14 mouse cellular contexts compared by ENCODE assay signal in genomic region chr13:96511262-96511661, GRCm38 (mm10). TPM values are rescaled to one million over a fixed set of nuclear protein-coding genes. Genes with fewer than 3 reads are reported as not detected.
DNase-seq lines count a peak whose midpoint lies in the region; ATAC-seq and TF ChIP-seq lines count a peak whose summit lies in the region.
"Had no signal": no experiment of that assay in that cellular context is flagged by ENCODE, and none has a peak within 500 bp of the region (broad histone marks: within the 10 kb centered on the region; RNA-seq: fewer than 3 reads in every experiment).

No protein-coding gene starts in this region.

- peak overlapping the region; percentile 55; the same call in 1 of the 2 replicates for H3K27ac ChIP-seq in heart, embryonic 15.5 days
- H3K27ac ChIP-seq in MEL (ENCODE audit: control insufficient read depth, low read depth, low read length) = peak overlapping the region; percentile 98
- H3K27ac ChIP-seq: embryonic facial prominence, embryonic 10.5 days; limb, embryonic 13.5 days had no signal

- no peak overlapping the region for H3K4me3 ChIP-seq in heart, embryonic 15.5 days
- H3K4me3 ChIP-seq in MEL (ENCODE audit: control insufficient read depth in 1 of 2, insufficient read depth in 1 of 2, low read depth in 2 of 2, low read length in 2 of 2) = peak overlapping the region; percentile 56 to 65; a peak in 3 of 4 replicates
- H3K4me3 ChIP-seq: embryonic facial prominence, embryonic 10.5 days; limb, embryonic 13.5 days had no signal

- no peak for TF ChIP-seq CTCF in MEL (IDR thresholded peaks at IDR 0.05 in 2 of 3, conservative IDR thresholded peaks at IDR 0.05 in 1 of 3; ENCODE audit: control insufficient read depth in 1 of 3, insufficient read depth in 1 of 3, low read depth in 2 of 3, low read length in 3 of 3, poor library complexity in 1 of 3, severe bottlenecking in 1 of 3)

- DNase-seq in heart, postnatal 25 days (ENCODE audit: low spot score) = no peak
- DNase-seq in 416B (ENCODE audit: low read depth) (peak; percentile 84), MEL (ENCODE audit: low read depth, low spot score) (peak; percentile 51)
- no peak for DNase-seq in right cerebral cortex, postnatal 4 days
- no peak for DNase-seq in embryo, embryonic 11 days
- DNase-seq: cerebellum, postnatal 10 days had no signal

- intact Hi-C loops in heart, postnatal 25 days (cut with DNase I) = no loop called here

- H3K79me2 ChIP-seq in MEL (ENCODE audit: control insufficient read depth, insufficient read depth, low read length, poor library complexity) = no peaks in the 10 kb centered on the region

- H3K4me1 ChIP-seq in heart, embryonic 15.5 days (replicated peaks) = peaks cover 14% of the 10 kb centered on the region
- H3K4me1 ChIP-seq in MEL (ENCODE audit: control insufficient read depth in 1 of 2, insufficient read depth in 2 of 2, low read length in 2 of 2) = peaks cover 0 to 19% of the 10 kb centered on the region in 2 experiments
- H3K4me1 ChIP-seq: embryonic facial prominence, embryonic 10.5 days had no signal

- no peaks in the 10 kb centered on the region for H3K27me3 ChIP-seq in heart, embryonic 15.5 days
- no peaks in the 10 kb centered on the region for H3K27me3 ChIP-seq in MEL (ENCODE audit: control insufficient read depth in 1 of 2, insufficient read depth in 2 of 2, low read length in 2 of 2)
- H3K27me3 ChIP-seq: limb, embryonic 13.5 days had no signal

- H3K36me3 ChIP-seq in heart, embryonic 15.5 days = peaks cover 2% of the 10 kb centered on the region; the same call in 1 of the 2 replicates
- H3K36me3 ChIP-seq in MEL (ENCODE audit: control insufficient read depth in 1 of 2, insufficient read depth in 2 of 2, low read length in 2 of 2) = peaks cover 0 to 16% of the 10 kb centered on the region in 2 experiments; a peak in 3 of 4 replicates
- H3K36me3 ChIP-seq: limb, embryonic 13.5 days had no signal

- ATAC-seq in heart, embryonic 15.5 days (replicated peaks; ENCODE audit: insufficient number of reproducible peaks, insufficient read depth, low FRiP score, low read depth) = no peak
- ATAC-seq in megakaryocyte-erythroid progenitor cell, adult 5-6 weeks (replicated peaks; ENCODE audit: low FRiP score, low TSS enrichment, poor library complexity, severe bottlenecking) = 0 out of 2 replicates have a peak, but pooled peaks have one; percentile 13

- no peaks in the 10 kb centered on the region for H3K9me3 ChIP-seq in heart, embryonic 15.5 days (replicated peaks)
- no peaks in the 10 kb centered on the region for H3K9me3 ChIP-seq in MEL (replicated peaks; ENCODE audit: insufficient read depth, low read length)
- H3K9me3 ChIP-seq: embryonic facial prominence, embryonic 10.5 days; limb, embryonic 13.5 days had no signal

- WGBS in heart, embryonic 15.5 days = 67% methylated on average over 1 of the region's 1 CpGs

- no peak for TF ChIP-seq RAD21 in MEL (IDR thresholded peaks at IDR 0.05; ENCODE audit: low read depth, low read length)

- H3K4me2 ChIP-seq in heart, embryonic 15.5 days = no peak overlapping the region
- H3K4me2 ChIP-seq: limb, embryonic 13.5 days had no signal

- no peak overlapping the region for H3K9ac ChIP-seq in heart, embryonic 15.5 days
- peak overlapping the region; percentile 74 for H3K9ac ChIP-seq in MEL (ENCODE audit: control insufficient read depth, low read depth, low read length, poor library complexity, severe bottlenecking)
- H3K9ac ChIP-seq: limb, embryonic 13.5 days had no signal

- no peak for TF ChIP-seq POLR2A in MEL (IDR thresholded peaks at IDR 0.05; ENCODE audit: control insufficient read depth in 1 of 2, insufficient read depth in 1 of 2, low read depth in 1 of 2, low read length in 2 of 2, poor library complexity in 1 of 2)

- no peak for TF ChIP-seq EP300 in MEL (IDR thresholded peaks at IDR 0.05; ENCODE audit: low read depth in 1 of 2, low read length in 2 of 2)

TF ChIP-seq in MEL, 35 proteins besides CTCF, POLR2A, EP300 and RAD21:
- no peak for TF ChIP-seq CHD1 (IDR thresholded peaks at IDR 0.05; ENCODE audit: low read depth, low read length)
- 0 out of 2 replicates have a peak, but pooled peaks have one; percentile 0 for TF ChIP-seq MYC (IDR thresholded peaks at IDR 0.05; ENCODE audit: low read depth, low read length)
- TF ChIP-seq TAL1 (IDR thresholded peaks at IDR 0.05; ENCODE audit: low read length) = peak; percentile 64
- TF ChIP-seq ZMIZ1 (IDR thresholded peaks at IDR 0.05; ENCODE audit: low read depth, low read length) = no peak

RNA-seq across cellular contexts. Expression of gene Gm17622, which starts 20.7 kb away (rescaled TPM):
- polyA plus RNA-seq in heart, embryonic 15.5 days (2015; fragmentation: Nextera tagmentation; extraction: Ambion mirVana) = not detected in 2 replicates
- total RNA-seq in heart, postnatal 25 days (2021) = not detected
- total RNA-seq in MEL (2012; rRNA removed) = not detected in 2 replicates
- not detected for polyA plus RNA-seq in MEL (2012; ENCODE audit: insufficient read depth in 1 of 2, insufficient read length in 2 of 2, low read depth in 1 of 2, low replicate concordance in 2 of 2, missing spikeins in 1 of 2)
- not detected in 2 replicates for total RNA-seq in megakaryocyte-erythroid progenitor cell, adult 5-6 weeks (2014; fragmentation: Nextera tagmentation)
- total RNA-seq in megakaryocyte-erythroid progenitor cell, adult 5-6 weeks (2017) = not detected in 2 replicates
- total RNA-seq: adrenal gland, adult 8-10 months; granulocyte monocyte progenitor cell, adult 5-6 weeks; megakaryocyte progenitor cell, adult 5-6 weeks had no signal
- polyA plus RNA-seq: embryonic facial prominence, embryonic 10.5 days; frontal cortex, adult 2 months; limb, embryonic 13.5 days had no signal

RNA-seq across cellular contexts. Expression of gene Polk, which starts 31.1 kb away (rescaled TPM):
- 6.4 and 7.2 TPM in 2 replicates for polyA plus RNA-seq in heart, embryonic 15.5 days (2015; fragmentation: Nextera tagmentation; extraction: Ambion mirVana)
- 1 to 10 TPM; 5.6 to 5.9 TPM for total RNA-seq in heart, postnatal 25 days (2021)
- total RNA-seq in MEL (2012; rRNA removed) = 2.8 and 2.9 TPM in 2 replicates
- 1 to 10 TPM in 1 of 2 experiments, not detected in 1; 3.6 TPM for polyA plus RNA-seq in MEL (2012; ENCODE audit: insufficient read depth in 1 of 2, insufficient read length in 2 of 2, low read depth in 1 of 2, low replicate concordance in 2 of 2, missing spikeins in 1 of 2)
- total RNA-seq in megakaryocyte-erythroid progenitor cell, adult 5-6 weeks (2014; fragmentation: Nextera tagmentation) = 9.6 and 13.2 TPM in 2 replicates
- total RNA-seq in megakaryocyte-erythroid progenitor cell, adult 5-6 weeks (2017) = 14.9 and 22.9 TPM in 2 replicates

RNA-seq across cellular contexts. Expression of gene Col4a3bp, which starts 31.2 kb away (rescaled TPM):
- polyA plus RNA-seq in heart, embryonic 15.5 days (2015; fragmentation: Nextera tagmentation; extraction: Ambion mirVana) = 8.3 and 8.4 TPM in 2 replicates
- 10 to 100 TPM; 35.8 to 41.1 TPM for total RNA-seq in heart, postnatal 25 days (2021)
- total RNA-seq in MEL (2012; rRNA removed) = 8.8 and 8.9 TPM in 2 replicates
- polyA plus RNA-seq in MEL (2012; ENCODE audit: insufficient read depth in 1 of 2, insufficient read length in 2 of 2, low read depth in 1 of 2, low replicate concordance in 2 of 2, missing spikeins in 1 of 2) = 10 to 100 TPM in 1 of 2 experiments, not detected in 1; 12.1 TPM
- 24.5 and 28.2 TPM in 2 replicates for total RNA-seq in megakaryocyte-erythroid progenitor cell, adult 5-6 weeks (2014; fragmentation: Nextera tagmentation)
- 42.6 and 56.8 TPM in 2 replicates for total RNA-seq in megakaryocyte-erythroid progenitor cell, adult 5-6 weeks (2017)

RNA-seq across cellular contexts. Expression of gene Ankdd1b, which starts 40.3 kb away (rescaled TPM):
- polyA plus RNA-seq in heart, embryonic 15.5 days (2015; fragmentation: Nextera tagmentation; extraction: Ambion mirVana) = 0.59 and 1.1 TPM in 2 replicates
- under 1 TPM; 0.21 to 0.36 TPM for total RNA-seq in heart, postnatal 25 days (2021)
- 0.03 and 0.12 TPM in 2 replicates for total RNA-seq in MEL (2012; rRNA removed)
- polyA plus RNA-seq in MEL (2012; ENCODE audit: insufficient read depth in 1 of 2, insufficient read length in 2 of 2, low read depth in 1 of 2, low replicate concordance in 2 of 2, missing spikeins in 1 of 2) = not detected
- total RNA-seq in megakaryocyte-erythroid progenitor cell, adult 5-6 weeks (2014; fragmentation: Nextera tagmentation) = not detected in 2 replicates
- 1.3 TPM in 1 of 2 replicates, not detected in the other for total RNA-seq in megakaryocyte-erythroid progenitor cell, adult 5-6 weeks (2017)
- total RNA-seq: granulocyte monocyte progenitor cell, adult 5-6 weeks had no signal
- polyA plus RNA-seq: limb, embryonic 13.5 days had no signal

Comparison
In these comparisons a context has a peak if more than half of its experiments do, and no peak if none do; other contexts are left out.
1. DNase-seq: peak in 416B (single experiment) and MEL (single experiment); none in heart, postnatal 25 days (single experiment), right cerebral cortex, postnatal 4 days (single experiment) and embryo, embryonic 11 days (single experiment).